Mouse (Mus musculus) liver, adult 2 months (tissue): ENCODE measurements around the gene Peli1.

Experiments used
- CTCF ChIP-seq: fragments of 200-500 bp; IDR thresholded peaks from 2 replicates; pipeline ENCODE4 v1.5.1; 2011; ENCODE audit warnings: low read depth, low read length, control low read depth
- POLR2A ChIP-seq: fragments of 200-500 bp; IDR thresholded peaks from 2 replicates; pipeline ENCODE4 v1.6.1; 2011; ENCODE audit warnings: low read length, control low read depth; ENCODE audit not compliant: insufficient read depth; ENCODE audit errors: extremely low read depth

GRCm38 (mm10) chr11:21056109-21056850, 34.8 kb upstream of the Peli1 start:
- no peak for TF ChIP-seq CTCF
- TF ChIP-seq POLR2A, result no peak
